Mouse (Mus musculus): ENCODE measurements at regions not wholly inside any gene's neighbourhood (a gene's known extent, or its start where the extent isn't known, plus 50 kb on each side); places are given as distances from the start of the nearest gene placed in this dataset.

- 60% methylated on average over 5 of the region's 5 CpGs for WGBS
- no peak overlapping the region for H3K9ac ChIP-seq (ENCODE audit: low read length)
These were observed 55.3 kb upstream of the D16Ertd472e start for GRCm38 (mm10) chr16:78631797-78632196.

GRCm38 (mm10) chr16:78626803-78627202 lies 50.3 kb upstream of the D16Ertd472e start:
- WGBS: 51% methylated on average over 2 of the region's 2 CpGs
- Histone ChIP-seq H3K27me3 (ENCODE audit: control insufficient read depth, insufficient read depth, low read length) (no peaks in the 10 kb centered on the region), H3K4me2 (ENCODE audit: low read length) (no peak overlapping the region), H3K9me3 (ENCODE audit: control insufficient read depth, low read length) (no peaks in the 10 kb centered on the region), H3K4me1 (ENCODE audit: control insufficient read depth in 2 of 2, insufficient read depth in 2 of 2, low read length in 2 of 2) (no peaks in the 10 kb centered on the region), H3K9ac (ENCODE audit: low read length) (no peak overlapping the region), H3K36me3 (ENCODE audit: control insufficient read depth, insufficient read depth, low read length) (no peaks in the 10 kb centered on the region), H3K4me3 (ENCODE audit: control insufficient read depth in 1 of 2, insufficient read depth in 1 of 2, low read depth in 1 of 2, low read length in 2 of 2) (no peak overlapping the region), H3K27ac (replicated peaks in 1 of 2; ENCODE audit: control insufficient read depth in 1 of 2, insufficient read depth in 1 of 2, low read depth in 2 of 2, low read length in 2 of 2) (no peak overlapping the region)
- no peak for ATAC-seq (ENCODE audit: insufficient number of reproducible peaks, insufficient read depth, low FRiP score, low read depth)

More at GRCm38 (mm10) chr16:78631797-78632196, 55.3 kb upstream of the D16Ertd472e start:
- Histone ChIP-seq H3K27ac (replicated peaks in 1 of 2; ENCODE audit: control insufficient read depth in 1 of 2, insufficient read depth in 1 of 2, low read depth in 2 of 2, low read length in 2 of 2) (no peak overlapping the region), H3K4me3 (ENCODE audit: control insufficient read depth in 1 of 2, insufficient read depth in 1 of 2, low read depth in 1 of 2, low read length in 2 of 2) (no peak overlapping the region), H3K4me1 (ENCODE audit: control insufficient read depth in 2 of 2, insufficient read depth in 2 of 2, low read length in 2 of 2) (no peaks in the 10 kb centered on the region), H3K36me3 (ENCODE audit: control insufficient read depth, insufficient read depth, low read length) (no peaks in the 10 kb centered on the region), H3K4me2 (ENCODE audit: low read length) (no peak overlapping the region), H3K27me3 (ENCODE audit: control insufficient read depth, insufficient read depth, low read length) (no peaks in the 10 kb centered on the region), H3K9me3 (ENCODE audit: control insufficient read depth, low read length) (no peaks in the 10 kb centered on the region; the same call in 1 of the 2 replicates)
- ATAC-seq (ENCODE audit: insufficient number of reproducible peaks, insufficient read depth, low FRiP score, low read depth): no peak

All from heart, embryonic 14.5 days (tissue).